Mouse (Mus musculus) cerebellum, postnatal 4 days (tissue): Measurements from ENCODE around the gene Rhbdd3.

Experiments used
- DNase-seq, 2 experiments: peaks; one replicate each; pipeline ENCODE4 v3.0.0; 2022; ENCODE audit warnings: low spot score in 2 of 2, mixed read lengths in 1 of 2

Gene Rhbdd3

DNA sequence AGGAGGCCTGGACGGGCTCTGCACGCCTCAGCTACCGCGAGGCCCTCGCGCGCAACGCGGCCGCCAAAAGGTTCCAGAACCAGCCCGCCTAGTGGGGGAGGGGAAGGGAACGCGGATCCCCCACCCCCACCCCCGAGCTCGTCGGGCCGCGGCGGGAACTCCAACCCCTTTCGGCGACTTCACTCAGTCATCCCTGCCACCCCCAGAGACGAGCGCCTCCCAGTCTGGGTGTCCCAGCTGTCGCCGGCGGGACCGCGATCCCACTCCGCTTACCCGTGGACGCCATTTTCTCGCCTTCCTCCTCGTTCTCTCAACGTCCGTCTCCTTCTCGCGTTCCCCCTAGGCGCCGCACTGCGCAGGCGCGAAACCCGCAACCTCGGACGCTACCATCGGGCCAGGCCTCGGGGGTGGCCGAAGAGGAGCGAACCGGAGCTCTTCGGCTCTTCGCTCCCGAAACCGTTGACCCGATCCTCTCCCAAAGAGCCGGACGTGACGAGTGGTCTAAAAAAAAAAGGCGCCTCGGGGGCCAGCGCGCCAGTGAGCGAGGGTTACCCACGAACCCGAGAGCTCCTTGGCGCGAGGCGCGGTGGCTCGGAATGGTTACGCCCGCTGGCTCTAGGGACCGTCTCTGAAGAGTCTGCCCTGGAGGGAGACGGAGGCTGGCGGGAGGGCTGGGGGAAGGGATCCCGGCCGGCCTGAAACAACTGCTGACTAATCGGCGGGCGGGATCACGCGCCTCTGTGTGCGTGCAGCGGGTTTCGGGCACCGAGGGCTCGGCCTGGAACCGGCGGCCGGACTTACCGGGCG lies at the start of gene Rhbdd3, which contains the start of gene Ewsr1:
Gene Rhbdd3 (plus strand): TSS at position 191 of the 807 bp plus-strand sequence.
Gene Ewsr1 (minus strand): TSS at position 531 of the 807 bp plus-strand sequence.
- DNase-seq = peak; percentile 98 to 99

GRCm38 (mm10) chr11:5051629-5052028 lies 47.1 kb upstream of the Rhbdd3 start:
- DNase-seq = no peak

DNA sequence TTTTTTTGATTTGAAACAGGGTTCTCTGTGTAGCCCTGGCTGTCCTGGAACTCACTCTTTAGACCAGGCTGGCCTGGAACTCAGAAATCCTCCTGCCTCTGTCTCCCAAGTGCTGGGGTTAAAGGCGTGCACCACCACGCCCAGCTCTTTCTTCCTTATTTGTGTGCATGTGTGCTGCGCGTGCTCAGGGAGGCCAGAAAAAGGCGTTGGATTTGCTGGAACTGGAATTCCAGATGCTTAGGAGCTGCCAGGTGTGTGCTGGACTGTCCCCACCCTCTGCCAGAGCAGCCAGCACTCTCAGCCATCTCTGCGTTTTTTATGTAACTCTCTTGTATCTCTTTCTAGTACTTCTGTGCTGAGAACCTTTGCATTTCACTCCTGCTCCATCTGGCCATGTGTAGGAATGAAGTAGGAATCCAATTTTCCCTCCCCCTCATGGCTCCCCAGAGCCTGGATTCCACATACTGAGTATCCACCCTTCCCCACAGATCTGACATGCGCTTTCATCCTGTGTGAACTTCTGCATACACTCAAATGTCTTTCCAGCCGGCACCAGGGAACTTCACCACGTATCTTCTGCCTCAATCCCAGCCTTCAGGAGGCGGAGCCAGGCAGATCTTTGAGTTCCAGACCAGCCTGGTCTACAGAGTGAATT lies 46.4 kb upstream of the Rhbdd3 start:
- DNase-seq = no peak

- DNase-seq = no peak
These were observed 44.6 kb upstream of the Rhbdd3 start for GRCm38 (mm10) chr11:5054151-5054550.

DNA sequence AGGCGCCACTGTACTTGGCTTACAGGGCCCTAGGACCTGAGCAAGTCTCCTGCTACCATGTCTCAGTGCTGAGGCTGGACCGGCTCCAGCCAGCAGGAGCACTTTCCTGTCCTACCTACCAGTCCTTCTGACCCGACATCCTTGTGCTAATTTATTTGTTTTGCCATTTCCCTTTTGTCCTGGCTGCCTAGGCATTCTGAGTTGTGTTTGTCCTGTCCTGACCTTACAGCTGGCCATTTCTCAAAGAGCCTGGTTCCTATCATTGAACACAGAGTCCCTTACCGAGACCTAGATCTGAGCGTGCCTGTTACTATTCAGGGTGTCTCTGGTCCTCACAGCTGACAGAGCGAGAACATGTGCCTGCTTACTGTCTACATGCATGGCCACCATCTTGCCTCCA lies 43.9 kb upstream of the Rhbdd3 start:
- no peak for DNase-seq

- DNase-seq = no peak
These were observed 42.5 kb upstream of the Rhbdd3 start for GRCm38 (mm10) chr11:5055945-5056938.

- DNase-seq = no peak
These were observed 41.7 kb upstream of the Rhbdd3 start for GRCm38 (mm10) chr11:5057064-5057463.

DNA sequence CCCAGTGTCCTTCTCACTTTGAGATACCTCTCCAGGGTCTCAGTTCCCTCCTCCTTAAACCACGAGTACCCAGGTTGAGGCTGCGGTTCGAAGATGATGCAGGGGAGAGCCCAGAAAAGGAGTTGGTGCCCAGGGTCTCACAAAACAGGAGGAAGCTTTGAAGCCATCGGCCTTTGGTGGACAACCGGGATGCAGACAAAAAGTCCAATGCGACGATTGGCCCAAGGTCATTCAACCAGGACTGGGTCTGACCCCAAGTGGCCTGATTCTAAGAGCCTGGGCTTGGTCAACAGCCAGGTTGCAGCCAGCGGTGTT lies 41.2 kb upstream of the Rhbdd3 start:
- DNase-seq = no peak

GRCm38 (mm10) chr11:5057856-5058641 lies 40.7 kb upstream of the Rhbdd3 start, which contains the start of gene Rasl10a:
Rasl10a (plus strand) TSS chr11:5058128.
- DNase-seq = no peak

GRCm38 (mm10) chr11:5058783-5059182 lies 39.9 kb upstream of the Rhbdd3 start:
- DNase-seq = no peak

GRCm38 (mm10) chr11:5059230-5059629 lies 39.5 kb upstream of the Rhbdd3 start:
- no peak for DNase-seq

GRCm38 (mm10) chr11:5059704-5060156 lies 39.0 kb upstream of the Rhbdd3 start:
- peak in 1 of 2 experiments; percentile 61 for DNase-seq

GRCm38 (mm10) chr11:5060756-5061412 lies 37.8 kb upstream of the Rhbdd3 start:
- DNase-seq = no peak

DNA sequence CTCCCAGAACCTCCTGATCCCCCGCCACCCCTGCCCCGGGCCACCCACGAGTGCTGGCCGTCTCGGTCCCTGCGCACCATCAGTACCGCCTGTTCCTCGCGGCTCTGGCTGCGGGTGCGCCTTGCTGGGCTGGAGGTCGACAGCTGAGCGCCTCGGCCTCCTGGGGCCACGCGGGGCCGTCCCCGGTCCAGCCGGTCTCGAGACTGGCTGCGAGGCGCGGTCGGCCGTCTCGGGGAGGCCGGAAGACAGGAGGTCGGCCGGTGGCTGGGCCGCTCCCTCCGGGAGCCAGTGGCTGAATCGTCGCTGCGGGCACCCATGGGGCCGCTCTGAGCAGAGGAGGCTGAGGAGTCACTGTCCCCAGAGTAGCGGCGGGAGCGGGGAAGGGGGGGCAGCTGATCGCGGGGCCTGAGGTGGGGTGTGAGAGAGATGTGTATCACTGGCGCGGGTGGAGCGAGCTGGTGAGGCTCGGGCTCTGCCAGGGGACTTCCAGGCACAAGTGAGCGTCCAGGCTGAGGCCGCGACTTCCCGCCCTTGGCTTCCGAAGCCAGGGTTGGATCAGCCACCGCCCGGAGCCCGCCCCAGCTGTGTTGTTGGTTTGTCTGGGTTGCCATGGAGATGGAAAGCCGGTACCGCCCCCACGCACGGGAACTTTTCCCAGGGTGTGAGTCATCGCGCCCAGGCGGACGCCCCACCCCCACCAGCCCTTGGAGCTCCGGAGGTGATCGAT lies 37.1 kb upstream of the Rhbdd3 start:
- DNase-seq = peak in 1 of 2 experiments; percentile 73

- DNase-seq = no peak
These were observed 36.4 kb upstream of the Rhbdd3 start for GRCm38 (mm10) chr11:5062326-5062725.

DNA sequence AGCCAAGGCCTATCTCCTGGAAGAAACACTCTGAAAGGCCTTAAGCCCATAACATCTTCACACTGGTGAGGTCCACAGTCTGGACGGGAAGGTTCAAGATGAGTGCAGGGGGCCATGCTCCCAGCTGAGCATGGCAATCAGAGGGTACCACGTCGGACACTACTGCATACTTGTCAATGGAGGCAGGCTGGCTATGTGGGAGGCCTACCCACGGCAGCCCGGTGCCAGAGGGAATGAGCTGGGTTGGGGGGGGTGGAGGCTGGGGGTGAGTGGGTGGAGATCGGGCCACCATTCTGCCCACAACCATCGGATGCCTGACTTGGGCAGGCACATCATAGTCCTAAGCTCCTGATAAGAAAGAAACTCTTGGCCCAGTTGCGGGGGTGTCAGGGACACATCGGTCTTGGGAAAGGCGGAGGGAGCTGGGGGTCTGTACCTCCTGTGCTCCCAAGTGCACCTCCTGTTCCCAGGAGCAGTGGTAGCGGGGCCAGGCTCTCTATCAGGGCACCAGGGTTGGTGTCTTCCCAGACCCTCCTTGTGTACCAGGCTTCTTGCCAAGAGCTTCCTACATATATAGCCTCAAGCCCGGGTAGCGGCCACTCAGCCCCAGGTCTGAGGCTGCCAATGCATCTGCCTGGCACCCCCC lies 35.7 kb upstream of the Rhbdd3 start:
- no peak for DNase-seq

DNA sequence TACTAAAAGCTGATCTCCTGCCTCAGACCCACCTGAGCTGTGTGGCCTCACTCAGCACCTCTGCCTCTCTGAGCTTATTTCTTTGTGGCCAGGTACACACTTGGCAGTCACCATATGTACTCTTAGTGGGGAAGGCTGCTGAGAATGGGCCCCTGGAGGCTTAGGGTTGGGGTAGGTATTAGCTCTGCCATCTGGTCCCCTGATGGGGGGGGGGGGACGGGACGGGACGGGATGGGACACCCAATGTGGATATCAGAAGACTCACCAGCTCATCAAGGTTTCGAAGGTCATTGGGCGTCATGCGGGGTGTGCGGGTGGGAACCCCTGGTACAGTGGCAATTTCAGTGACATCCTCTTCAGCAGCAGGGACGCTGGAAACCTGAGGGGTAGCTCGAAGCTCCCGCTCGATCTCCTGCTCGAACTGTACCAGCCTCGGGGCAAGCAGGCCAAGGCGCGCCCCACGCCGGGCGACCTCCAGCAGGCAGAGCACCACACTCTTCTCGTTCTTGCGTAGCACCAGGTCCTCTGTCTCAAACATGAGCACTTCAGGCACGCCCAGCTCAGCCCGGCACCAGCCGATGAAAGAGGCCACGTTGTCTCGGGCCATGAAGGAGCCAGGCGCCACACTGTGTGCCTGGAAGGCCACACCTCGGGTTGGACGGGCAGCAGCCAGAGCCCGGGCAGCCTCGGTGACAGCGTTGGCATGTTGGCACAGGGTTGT lies 35.0 kb upstream of the Rhbdd3 start:
- DNase-seq = no peak

DNA sequence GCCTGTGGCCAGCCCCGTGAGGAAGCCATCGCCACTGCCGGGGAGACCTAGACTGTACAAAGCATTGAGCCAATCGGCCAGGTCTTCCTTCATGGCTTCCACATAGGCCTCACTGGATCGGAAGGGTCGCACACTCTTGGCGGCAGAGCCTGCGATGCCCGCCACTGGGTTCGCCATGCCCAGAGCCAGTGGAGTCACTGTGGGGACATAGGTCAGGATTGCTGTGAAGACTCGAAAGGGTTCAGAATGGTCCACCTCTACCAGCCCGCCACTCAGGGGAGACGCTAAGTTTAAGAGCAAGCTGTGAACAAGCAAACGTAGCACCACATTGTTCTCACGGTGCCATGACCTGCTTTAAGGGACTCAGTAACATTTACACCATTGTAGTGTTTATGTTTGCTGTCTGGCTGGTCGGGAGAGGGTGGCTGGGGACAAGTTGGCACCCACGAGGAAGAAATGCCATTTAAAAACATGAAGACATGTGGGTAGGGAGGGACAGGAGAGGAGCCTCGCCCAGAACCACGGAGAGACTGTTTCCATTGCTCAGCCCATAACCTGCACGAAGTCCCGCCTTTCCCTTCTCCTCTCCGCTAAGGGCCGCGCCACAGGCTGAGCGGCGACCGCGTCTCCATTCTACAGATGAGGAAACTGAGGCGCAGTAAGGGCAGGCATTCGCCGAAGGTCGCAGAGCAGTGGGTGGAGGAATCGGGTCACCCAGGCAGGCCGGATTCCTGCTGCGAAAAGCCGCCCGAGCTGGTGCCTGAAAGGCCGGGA lies 34.3 kb upstream of the Rhbdd3 start:
- no peak for DNase-seq
